ENCODE assay signal across 8 mouse cellular contexts in the genomic region with DNA sequence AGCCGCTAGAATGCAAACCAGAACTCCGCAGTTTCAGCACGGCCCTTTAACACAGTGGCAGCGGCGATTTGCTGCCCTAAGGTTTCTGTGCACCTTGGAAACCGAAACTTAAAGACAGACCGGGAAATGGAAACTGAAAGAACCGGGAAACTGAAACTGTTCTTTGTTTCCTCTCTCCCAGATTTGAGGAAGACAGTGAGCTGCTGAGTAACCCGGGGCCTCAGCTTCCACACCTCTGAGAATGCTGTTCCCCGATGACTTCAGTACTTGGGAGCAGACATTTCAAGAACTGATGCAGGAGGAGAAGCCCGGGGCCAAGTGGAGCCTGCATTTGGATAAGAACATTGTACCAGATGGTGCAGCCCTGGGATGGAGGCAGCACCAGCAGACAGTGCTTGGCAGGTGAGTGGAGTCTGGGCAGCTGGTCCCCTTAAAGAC.
DNase-seq lines count a peak whose midpoint lies in the region; ATAC-seq and TF ChIP-seq lines count a peak whose summit lies in the region.

No protein-coding gene starts in this region.

- ATAC-seq in forebrain, embryonic 14.5 days, result peak; percentile 62; the same call in 1 of the 2 replicates
- ATAC-seq in hindbrain, embryonic 11.5 days (ENCODE audit: low FRiP score), result no peak
- ATAC-seq in lung, postnatal 0 days, result peak; percentile 78

- TF ChIP-seq EP300 in lung, postnatal 0 days (IDR thresholded peaks at IDR 0.05), result no peak

- peaks cover 2% of the 10 kb centered on the region; the same call in 1 of the 2 replicates for H3K4me1 ChIP-seq in forebrain, embryonic 14.5 days (ENCODE audit: control insufficient read depth, insufficient read depth, low read length)
- H3K4me1 ChIP-seq in hindbrain, embryonic 11.5 days (replicated peaks; ENCODE audit: control insufficient read depth, insufficient read depth, low read length), result no peaks in the 10 kb centered on the region
- H3K4me1 ChIP-seq in lung, postnatal 0 days (ENCODE audit: insufficient read depth, low read depth, low read length), result no peaks in the 10 kb centered on the region

- no peak overlapping the region for H3K9ac ChIP-seq in forebrain, embryonic 14.5 days (ENCODE audit: low read length)
- no peak overlapping the region for H3K9ac ChIP-seq in hindbrain, embryonic 11.5 days (ENCODE audit: low read depth, low read length)
- H3K9ac ChIP-seq in lung, postnatal 0 days (replicated peaks; ENCODE audit: low read depth), result peak overlapping the region; percentile 56

- 42% methylated on average over 11 of the region's 11 CpGs for WGBS in forebrain, embryonic 14.5 days
- WGBS in hindbrain, embryonic 11.5 days, result 50% methylated on average over 11 of the region's 11 CpGs
- WGBS in lung, postnatal 0 days, result 18% methylated on average over 11 of the region's 11 CpGs

- H3K36me3 ChIP-seq in forebrain, embryonic 14.5 days (ENCODE audit: control insufficient read depth, insufficient read depth, low read length), result no peaks in the 10 kb centered on the region
- no peaks in the 10 kb centered on the region for H3K36me3 ChIP-seq in hindbrain, embryonic 11.5 days (ENCODE audit: control insufficient read depth, insufficient read depth, low read length)
- H3K36me3 ChIP-seq in lung, postnatal 0 days (ENCODE audit: insufficient read depth, low read length), result no peaks in the 10 kb centered on the region; the same call in 1 of the 2 replicates

- no peaks in the 10 kb centered on the region for H3K27me3 ChIP-seq in forebrain, embryonic 14.5 days (replicated peaks; ENCODE audit: control insufficient read depth, insufficient read depth, low read length)
- H3K27me3 ChIP-seq in hindbrain, embryonic 11.5 days (ENCODE audit: control insufficient read depth, insufficient read depth, low read length), result no peaks in the 10 kb centered on the region
- H3K27me3 ChIP-seq in lung, postnatal 0 days (replicated peaks; ENCODE audit: insufficient read depth, low read length), result no peaks in the 10 kb centered on the region

- H3K4me2 ChIP-seq in forebrain, embryonic 14.5 days (ENCODE audit: low read length), result peak overlapping the region; percentile 33
- H3K4me2 ChIP-seq in hindbrain, embryonic 11.5 days (replicated peaks; ENCODE audit: low read depth, low read length), result no peak overlapping the region
- H3K4me2 ChIP-seq in lung, postnatal 0 days (replicated peaks; ENCODE audit: low read depth, low read length), result peak overlapping the region; percentile 61

- no peak for TF ChIP-seq CTCF in lung, postnatal 0 days (IDR thresholded peaks at IDR 0.05)

- no peak overlapping the region for H3K27ac ChIP-seq in forebrain, embryonic 14.5 days (ENCODE audit: low read depth, low read length)
- H3K27ac ChIP-seq in hindbrain, embryonic 11.5 days (ENCODE audit: low read depth, low read length), result no peak overlapping the region
- peak overlapping the region; percentile 69 for H3K27ac ChIP-seq in lung, postnatal 0 days (ENCODE audit: low read length)

- H3K4me3 ChIP-seq in forebrain, embryonic 14.5 days (ENCODE audit: low read depth, low read length), result no peak overlapping the region; the same call in 1 of the 2 replicates
- H3K4me3 ChIP-seq in hindbrain, embryonic 11.5 days (ENCODE audit: low read depth, low read length), result no peak overlapping the region
- H3K4me3 ChIP-seq in lung, postnatal 0 days (ENCODE audit: low read depth, low read length), result peak overlapping the region; percentile 63

- H3K9me3 ChIP-seq in forebrain, embryonic 14.5 days (replicated peaks; ENCODE audit: control insufficient read depth, low read length), result no peaks in the 10 kb centered on the region
- no peaks in the 10 kb centered on the region for H3K9me3 ChIP-seq in hindbrain, embryonic 11.5 days (ENCODE audit: control insufficient read depth, low read length)
- no peaks in the 10 kb centered on the region for H3K9me3 ChIP-seq in lung, postnatal 0 days (ENCODE audit: low read length)

- DNase-seq in R1 (ENCODE audit: low read depth, low spot score), result peak; percentile 16
- DNase-seq in c-Kit-positive CD71-positive TER-119-positive erythroid progenitor cells, embryonic 14.5 days (ENCODE audit: low spot score), result peak; percentile 0
- peak; percentile 60 for DNase-seq in forebrain, embryonic 14.5 days (ENCODE audit: low spot score)
- DNase-seq in hindbrain, embryonic 11.5 days (ENCODE audit: low spot score), result peak; percentile 26
- peak; percentile 10 to 24 for DNase-seq in layer of hippocampus, adult 8-10 months (ENCODE audit: low spot score in 2 of 2)
- peak; percentile 83 for DNase-seq in lung, postnatal 0 days (ENCODE audit: low spot score)
- DNase-seq in ovary, postnatal 36 days (ENCODE audit: low spot score), result peak; percentile 29
- no peak for DNase-seq in MN1 (ENCODE audit: low spot score)
